In genomic region chr10:95681058-95681440, GRCm38 (mm10) we compare ENCODE assay signal across 8 mouse cellular contexts. TPM values are rescaled to one million over a fixed set of nuclear protein-coding genes. Genes with fewer than 3 reads are reported as not detected.
DNase-seq lines count a peak whose midpoint lies in the region; ATAC-seq and TF ChIP-seq lines count a peak whose summit lies in the region.

No protein-coding gene starts in this region.

- TF ChIP-seq EP300 in liver, postnatal 0 days (IDR thresholded peaks at IDR 0.05; ENCODE audit: low read depth) = no peak

- H3K9me3 ChIP-seq in liver, postnatal 0 days (ENCODE audit: low read length) = no peaks in the 10 kb centered on the region

- H3K27me3 ChIP-seq in liver, postnatal 0 days (ENCODE audit: insufficient read depth, low read length) = no peaks in the 10 kb centered on the region

- no peaks in the 10 kb centered on the region for H3K36me3 ChIP-seq in liver, postnatal 0 days (replicated peaks; ENCODE audit: insufficient read depth, low read length)

- WGBS in liver, postnatal 0 days (ENCODE audit: insufficient replicate concordance) = 51% methylated on average over 7 of the region's 7 CpGs

- intact Hi-C loops in gastrocnemius, adult 2 months (cut with DNase I) = no loop called here

- no peak for TF ChIP-seq CTCF in gastrocnemius, adult 2 months (IDR thresholded peaks at IDR 0.05)
- no peak for TF ChIP-seq CTCF in liver, postnatal 0 days (IDR thresholded peaks at IDR 0.05; ENCODE audit: low read depth)

- peak overlapping the region; percentile 85 for H3K27ac ChIP-seq in gastrocnemius, adult 2 months
- H3K27ac ChIP-seq in brown adipose tissue, adult 24 weeks (replicated peaks; ENCODE audit: low read depth, low read length) = peak overlapping the region; percentile 49; the same call in 1 of the 2 replicates
- H3K27ac ChIP-seq in liver, postnatal 0 days (ENCODE audit: low read depth) = peak overlapping the region; percentile 90

- peak overlapping the region; percentile 48; the same call in 1 of the 2 replicates for H3K9ac ChIP-seq in liver, postnatal 0 days (replicated peaks)

- peak; percentile 44 for DNase-seq in gastrocnemius, adult 2 months
- no peak for DNase-seq in gastrocnemius, adult 8-10 months (ENCODE audit: low spot score in 2 of 2)
- DNase-seq in induced T-regulatory cell, adult 2 months (ENCODE audit: low read depth) = peak; percentile 51
- peak; percentile 62 for DNase-seq in liver, postnatal 0 days
- DNase-seq in frontal cortex, postnatal 25 days (ENCODE audit: low spot score in 2 of 2) = no peak
- no peak for DNase-seq in testis, postnatal 10 days (ENCODE audit: low spot score)
- DNase-seq in spleen, adult 18-20 months = no peak

- peak overlapping the region; percentile 52 for H3K4me3 ChIP-seq in gastrocnemius, adult 2 months
- 0 out of 2 replicates have a peak overlapping the region, but pooled peaks have one; percentile 6 for H3K4me3 ChIP-seq in brown adipose tissue, adult 24 weeks (ENCODE audit: insufficient read depth, low read depth, low read length)
- no peak overlapping the region for H3K4me3 ChIP-seq in liver, postnatal 0 days (ENCODE audit: low read depth, low read length)

- ATAC-seq in liver, postnatal 0 days = peak; percentile 84

- peak overlapping the region; percentile 65 for H3K4me2 ChIP-seq in liver, postnatal 0 days (ENCODE audit: low read depth, low read length)

- H3K4me1 ChIP-seq in brown adipose tissue, adult 24 weeks (ENCODE audit: control insufficient read depth, insufficient read depth, insufficient read length, low read length) = peaks cover 7% of the 10 kb centered on the region
- H3K4me1 ChIP-seq in liver, postnatal 0 days (ENCODE audit: insufficient read depth) = peaks cover 21% of the 10 kb centered on the region

RNA-seq across cellular contexts. Expression of gene Anapc15-ps, which starts 7.8 kb away (rescaled TPM):
- total RNA-seq in gastrocnemius, adult 2 months (2021) = not detected
- total RNA-seq in gastrocnemius, adult 8-10 months (2022) = not detected
- not detected in 2 replicates for polyA plus RNA-seq in brown adipose tissue, adult 24 weeks (2012; ENCODE audit: insufficient read depth, insufficient read length, missing spikeins)
- not detected in 2 replicates for polyA plus RNA-seq in liver, postnatal 0 days (2015; fragmentation: Nextera tagmentation; extraction: Ambion mirVana)

Comparison
In these comparisons a context has a peak if more than half of its experiments do, and no peak if none do; other contexts are left out.
1. DNase-seq: peak in gastrocnemius, adult 2 months (single experiment), induced T-regulatory cell, adult 2 months (single experiment) and liver, postnatal 0 days (single experiment); none in gastrocnemius, adult 8-10 months (0 of 2), frontal cortex, postnatal 25 days (0 of 2), testis, postnatal 10 days (single experiment) and spleen, adult 18-20 months (0 of 2).
2. Peak in every context shown above with its lines, with median percentiles within 50 percentile points of each other: H3K27ac ChIP-seq.